Mouse (Mus musculus): ENCODE data around the gene Scand1. TPM values are rescaled to one million over a fixed set of nuclear protein-coding genes. Genes with fewer than 3 reads are reported as not detected.

Gene Scand1
- polyA plus RNA-seq, 1 experiment from 2014 or later, result 93.4 TPM

DNA sequence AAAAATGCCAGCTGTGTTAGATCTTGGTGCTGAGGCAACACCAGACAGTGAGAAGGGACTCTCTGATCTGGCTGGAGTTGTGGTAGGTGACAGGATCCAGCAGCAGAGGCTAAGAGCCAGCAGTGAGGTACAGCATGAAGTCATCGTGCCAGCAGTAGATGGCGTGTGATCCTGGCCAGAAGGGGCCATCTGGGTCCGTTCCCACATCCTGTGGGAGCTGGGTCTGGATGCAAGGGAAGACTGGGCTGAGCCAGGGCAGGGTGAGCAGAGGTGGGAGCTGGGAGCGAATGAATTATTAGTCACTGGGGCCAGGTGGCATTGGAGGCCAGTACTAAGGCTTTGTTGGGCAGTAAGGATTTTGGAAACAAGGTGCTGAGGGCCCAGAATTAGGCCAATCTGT is 31.3 kb downstream of the Scand1 start:
- no peaks in the 10 kb centered on the region for H3K4me1 ChIP-seq (ENCODE audit: control insufficient read depth, insufficient read depth, low read length)
- H3K4me2 ChIP-seq, result no peak overlapping the region
- 0 out of 2 replicates have a peak, but pooled peaks cover 3% of the 10 kb centered on the region for H3K36me3 ChIP-seq (ENCODE audit: control insufficient read depth, insufficient read depth, low read length)
- H3K9me3 ChIP-seq (ENCODE audit: control insufficient read depth, low read length), result no peaks in the 10 kb centered on the region
- no peak overlapping the region for H3K4me3 ChIP-seq (ENCODE audit: low read depth, low read length)
- H3K27me3 ChIP-seq (ENCODE audit: control insufficient read depth, insufficient read depth, low read length), result no peaks in the 10 kb centered on the region
- H3K27ac ChIP-seq (ENCODE audit: low read depth, low read length), result no peak overlapping the region
- no peak overlapping the region for H3K9ac ChIP-seq (ENCODE audit: low read length)
- ATAC-seq (ENCODE audit: low FRiP score) (no peak), DNase-seq (ENCODE audit: low spot score, missing footprints) (no peak)
- WGBS, result 91% methylated on average over 4 of the region's 4 CpGs

GRCm38 (mm10) chr2:156278226-156279017 is 34.1 kb downstream of the Scand1 start:
- Histone ChIP-seq H3K36me3 (ENCODE audit: control insufficient read depth, insufficient read depth, low read length) (peaks cover 9% of the 10 kb centered on the region), H3K4me2 (no peak overlapping the region), H3K4me1 (ENCODE audit: control insufficient read depth, insufficient read depth, low read length) (no peaks in the 10 kb centered on the region), H3K9ac (ENCODE audit: low read length) (no peak overlapping the region), H3K4me3 (ENCODE audit: low read depth, low read length) (no peak overlapping the region), H3K27me3 (ENCODE audit: control insufficient read depth, insufficient read depth, low read length) (no peaks in the 10 kb centered on the region), H3K27ac (ENCODE audit: low read depth, low read length) (0 out of 2 replicates have a peak overlapping the region, but pooled peaks have one; percentile 0), H3K9me3 (ENCODE audit: control insufficient read depth, low read length) (no peaks in the 10 kb centered on the region)
- DNase-seq (ENCODE audit: low spot score, missing footprints), result peak; percentile 93
- 75% methylated on average over 4 of the region's 4 CpGs for WGBS
- peak; percentile 44; the same call in 1 of the 2 replicates for ATAC-seq (ENCODE audit: low FRiP score)

- Histone ChIP-seq H3K27me3 (ENCODE audit: control insufficient read depth, insufficient read depth, low read length) (no peaks in the 10 kb centered on the region), H3K4me1 (ENCODE audit: control insufficient read depth, insufficient read depth, low read length) (no peaks in the 10 kb centered on the region), H3K9ac (ENCODE audit: low read length) (no peak overlapping the region), H3K4me3 (ENCODE audit: low read depth, low read length) (no peak overlapping the region), H3K27ac (ENCODE audit: low read depth, low read length) (no peak overlapping the region), H3K4me2 (no peak overlapping the region), H3K36me3 (ENCODE audit: control insufficient read depth, insufficient read depth, low read length) (peaks cover 9% of the 10 kb centered on the region), H3K9me3 (ENCODE audit: control insufficient read depth, low read length) (no peaks in the 10 kb centered on the region)
- DNase-seq (ENCODE audit: low spot score, missing footprints) (no peak), ATAC-seq (ENCODE audit: low FRiP score) (no peak)
- WGBS, result 95% methylated on average over 6 of the region's 6 CpGs
Observed at GRCm38 (mm10) chr2:156272553-156272952, 40.0 kb downstream of the Scand1 start.

DNA sequence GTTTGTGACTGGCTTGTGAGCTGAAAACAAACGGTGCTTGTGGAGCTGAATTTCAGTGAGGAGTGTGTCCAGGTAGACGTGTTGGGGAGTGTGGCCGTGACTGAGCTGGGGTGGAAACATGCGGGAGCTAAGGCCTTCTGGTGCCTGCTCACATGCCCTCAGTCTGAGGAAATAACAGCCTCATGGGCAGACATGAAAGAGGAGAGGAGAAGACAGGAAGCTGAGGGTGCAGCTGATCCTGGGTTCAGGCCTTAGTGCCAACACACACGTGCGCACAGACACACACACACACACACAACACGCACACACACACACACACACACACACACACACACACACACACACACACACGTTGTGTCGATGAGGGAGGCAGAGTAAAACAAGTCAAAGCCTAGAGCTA is 44.9 kb downstream of the Scand1 start:
- ATAC-seq (ENCODE audit: low FRiP score) (no peak), DNase-seq (ENCODE audit: low spot score, missing footprints) (no peak)
- H3K4me2 ChIP-seq, result no peak overlapping the region
- H3K36me3 ChIP-seq (ENCODE audit: control insufficient read depth, insufficient read depth, low read length), result no peaks in the 10 kb centered on the region
- H3K4me3 ChIP-seq (ENCODE audit: low read depth, low read length), result no peak overlapping the region
- WGBS, result 96% methylated on average over 8 of the region's 9 CpGs
- no peaks in the 10 kb centered on the region for H3K27me3 ChIP-seq (ENCODE audit: control insufficient read depth, insufficient read depth, low read length)
- H3K27ac ChIP-seq (ENCODE audit: low read depth, low read length), result no peak overlapping the region
- H3K4me1 ChIP-seq (ENCODE audit: control insufficient read depth, insufficient read depth, low read length), result no peaks in the 10 kb centered on the region
- no peaks in the 10 kb centered on the region for H3K9me3 ChIP-seq (ENCODE audit: control insufficient read depth, low read length)
- no peak overlapping the region for H3K9ac ChIP-seq (ENCODE audit: low read length)

GRCm38 (mm10) chr2:156263204-156263893 is 49.2 kb downstream of the Scand1 start:
- peaks cover 3% of the 10 kb centered on the region for H3K36me3 ChIP-seq (ENCODE audit: control insufficient read depth, insufficient read depth, low read length)

More at GRCm38 (mm10) chr2:156263204-156263893, 49.2 kb downstream of the Scand1 start:
- H3K27ac ChIP-seq (ENCODE audit: low read depth, low read length), result no peak overlapping the region
- no peaks in the 10 kb centered on the region for H3K27me3 ChIP-seq (ENCODE audit: control insufficient read depth, insufficient read depth, low read length)
- ATAC-seq (ENCODE audit: low FRiP score) (no peak), DNase-seq (ENCODE audit: low spot score, missing footprints) (no peak)
- H3K9ac ChIP-seq (ENCODE audit: low read length), result no peak overlapping the region
- no peaks in the 10 kb centered on the region for H3K4me1 ChIP-seq (ENCODE audit: control insufficient read depth, insufficient read depth, low read length)
- 95% methylated on average over 4 of the region's 4 CpGs for WGBS
- H3K4me2 ChIP-seq, result no peak overlapping the region
- H3K9me3 ChIP-seq (ENCODE audit: control insufficient read depth, low read length), result no peaks in the 10 kb centered on the region
- no peak overlapping the region for H3K4me3 ChIP-seq (ENCODE audit: low read depth, low read length)

Small RNAs within 50 kb of the gene (microRNA-seq; reads per million reads assigned to microRNA genes)
- gene Gm22759, result not detected

Other genes starting within 250 kb of the Scand1 start
- 5.9 and 6.2 TPM in 2 replicates for gene Spag4, start 247.5 kb downstream of the Scand1 start, polyA plus RNA-seq (2014; fragmentation: Nextera tagmentation; extraction: Ambion mirVana)
- gene Cpne1, start 200.7 kb downstream of the Scand1 start, polyA plus RNA-seq (2014; fragmentation: Nextera tagmentation; extraction: Ambion mirVana), result 45.7 and 48.9 TPM in 2 replicates
- 47.7 and 48.3 TPM in 2 replicates for gene Rbm12, start 200.7 kb downstream of the Scand1 start, polyA plus RNA-seq (2014; fragmentation: Nextera tagmentation; extraction: Ambion mirVana)
- 19.1 and 19.6 TPM in 2 replicates for gene Gm28036, start 185.6 kb downstream of the Scand1 start, polyA plus RNA-seq (2014; fragmentation: Nextera tagmentation; extraction: Ambion mirVana)
- 410 TPM in 2 replicates for gene Romo1, start 168.7 kb downstream of the Scand1 start, polyA plus RNA-seq (2014; fragmentation: Nextera tagmentation; extraction: Ambion mirVana)
- 34.1 and 37.2 TPM in 2 replicates for gene Nfs1, start 168.5 kb downstream of the Scand1 start, polyA plus RNA-seq (2014; fragmentation: Nextera tagmentation; extraction: Ambion mirVana)
- 708 and 733 TPM in 2 replicates for gene Rbm39, start 132.5 kb downstream of the Scand1 start, polyA plus RNA-seq (2014; fragmentation: Nextera tagmentation; extraction: Ambion mirVana)
- 91.4 and 102 TPM in 2 replicates for gene Phf20, start 116.2 kb downstream of the Scand1 start, polyA plus RNA-seq (2014; fragmentation: Nextera tagmentation; extraction: Ambion mirVana)
- 3.3 and 4.2 TPM in 2 replicates for gene Cnbd2, start 405 bp downstream of the Scand1 start, polyA plus RNA-seq (2014; fragmentation: Nextera tagmentation; extraction: Ambion mirVana)
- 3.1 and 3.9 TPM in 2 replicates for gene Epb41l1, start 108.2 kb upstream of the Scand1 start, polyA plus RNA-seq (2014; fragmentation: Nextera tagmentation; extraction: Ambion mirVana)
- 44.4 and 46.8 TPM in 2 replicates for gene Aar2, start 234.9 kb upstream of the Scand1 start, polyA plus RNA-seq (2014; fragmentation: Nextera tagmentation; extraction: Ambion mirVana)